Mouse (Mus musculus) left cerebral cortex, adult 9 months (tissue): ENCODE results near the gene Accs.

ENCODE experiments used
- DNase-seq, 2 experiments: peaks; one replicate each; pipeline ENCODE4 v3.0.0; 2022; ENCODE audit warnings: low spot score in 2 of 2

Gene Accs

DNA sequence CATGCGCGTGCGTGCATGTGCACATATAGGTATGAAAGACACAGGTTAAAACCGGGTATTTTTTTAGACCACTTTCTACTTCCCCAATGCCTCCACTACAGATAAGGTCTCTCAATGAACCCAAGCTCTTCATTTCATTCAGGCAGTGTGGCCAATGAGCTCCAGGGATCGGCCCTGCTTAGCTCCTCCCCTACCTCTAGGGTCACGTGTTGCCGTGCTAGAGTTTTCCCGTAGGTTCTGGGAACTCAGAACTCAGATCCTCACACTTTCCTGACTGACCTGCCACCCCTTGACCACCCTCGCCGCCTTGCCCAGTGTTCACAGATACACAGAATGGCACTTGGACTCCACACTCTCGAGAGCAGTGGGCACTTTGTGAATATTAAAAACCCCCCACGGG lies 9.1 kb upstream of the Accs start:
- no peak for DNase-seq

- no peak for DNase-seq
Measured at GRCm38 (mm10) chr2:93851303-93851702, 1.6 kb upstream of the Accs start.

- DNase-seq = no peak
Measured at GRCm38 (mm10) chr2:93850317-93850944, 688 bp upstream of the Accs start.

- no peak for DNase-seq
Measured at GRCm38 (mm10) chr2:93841349-93841748, 8.4 kb downstream of the Accs start.

- no peak for DNase-seq
Measured at GRCm38 (mm10) chr2:93840109-93840508, 9.6 kb downstream of the Accs start.

GRCm38 (mm10) chr2:93838931-93839330 lies 10.8 kb downstream of the Accs start:
- no peak for DNase-seq

DNA sequence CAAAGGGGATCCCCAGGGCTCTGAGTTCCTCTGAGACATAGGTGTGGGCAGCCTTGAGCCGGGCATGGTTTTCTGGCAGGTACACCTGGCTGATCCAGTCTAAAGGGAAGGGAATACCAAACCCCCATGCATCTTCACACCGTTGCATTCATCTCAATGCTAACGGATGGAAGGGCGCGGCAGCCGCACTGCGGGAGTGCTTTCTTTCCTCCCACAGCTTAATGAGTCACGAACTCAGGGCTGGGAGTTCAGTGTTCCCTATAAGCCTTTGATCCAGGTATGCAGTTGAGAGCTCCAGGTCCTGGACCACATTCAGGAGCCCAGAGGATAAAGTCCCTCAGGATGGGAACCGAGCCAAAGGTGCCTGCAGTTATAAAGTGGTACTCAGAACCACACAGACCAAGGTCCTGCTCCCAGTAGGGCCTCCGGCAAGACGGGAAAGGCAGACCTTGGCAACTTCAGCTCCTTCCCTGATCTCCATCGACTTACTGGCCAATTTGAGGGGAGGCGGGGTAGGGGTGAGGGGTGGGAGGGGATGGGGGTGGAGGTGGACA lies 13.4 kb downstream of the Accs start:
- DNase-seq = no peak

- DNase-seq = no peak
Measured at GRCm38 (mm10) chr2:93835596-93835995, 14.1 kb downstream of the Accs start.

DNA sequence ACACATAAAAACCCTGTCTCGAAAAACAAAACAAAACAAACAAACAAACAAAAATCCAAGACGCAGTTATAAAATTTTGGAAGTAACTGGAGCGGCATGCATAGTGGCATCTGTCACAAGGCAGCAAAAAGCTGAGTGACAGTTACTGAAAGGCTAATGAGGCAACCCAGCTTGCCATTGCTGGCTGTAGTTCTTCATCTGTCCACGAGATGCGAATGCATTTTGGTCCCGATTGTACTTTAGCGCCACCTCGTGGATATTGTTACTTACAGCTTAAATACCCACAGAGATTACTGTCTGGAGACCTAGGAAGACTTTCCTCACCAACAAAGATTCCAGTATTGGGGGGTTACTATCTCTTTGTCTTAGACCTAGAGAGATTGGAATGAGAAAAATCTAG lies 26.2 kb downstream of the Accs start:
- peak in 1 of 2 experiments; percentile 80 for DNase-seq

DNA sequence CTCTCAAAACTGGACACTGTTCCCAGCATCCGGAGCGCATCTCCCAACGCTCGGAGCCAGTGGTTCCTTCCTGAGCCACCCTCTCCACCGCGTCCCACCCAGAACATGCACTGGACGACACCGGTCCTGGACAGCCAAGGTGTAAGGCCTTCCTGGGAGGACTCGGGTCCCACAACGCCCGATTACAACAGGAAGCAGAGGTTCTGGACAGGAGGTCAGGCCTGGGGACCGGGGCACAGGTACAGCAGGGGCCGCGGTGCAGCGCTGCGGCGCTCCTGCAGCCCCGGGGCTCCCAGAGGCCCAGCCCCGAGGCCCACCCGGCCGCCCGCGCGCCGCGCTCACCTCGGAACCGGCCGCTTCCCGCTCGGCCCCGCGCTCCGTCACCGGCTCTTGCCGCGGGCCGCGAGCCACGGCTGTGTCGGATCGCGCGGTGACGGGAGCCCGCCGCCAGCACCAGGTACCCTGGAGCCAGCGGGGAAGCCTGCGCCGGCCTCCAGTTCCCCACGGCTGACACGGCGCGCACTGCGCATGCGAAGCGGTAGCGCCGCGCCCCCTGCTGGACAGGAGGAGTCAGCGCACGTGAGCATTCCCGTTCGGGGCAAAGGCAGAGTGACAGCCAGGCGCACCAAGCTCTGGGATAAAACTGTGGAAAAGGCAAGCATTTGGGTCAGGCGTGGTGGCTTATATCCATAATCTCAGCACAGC lies 27.5 kb downstream of the Accs start, which contains the start of gene Ext2:
Ext2 (minus strand) TSS at position 524 of the 705 bp plus-strand sequence.
- peak; percentile 49 to 86 for DNase-seq

DNA sequence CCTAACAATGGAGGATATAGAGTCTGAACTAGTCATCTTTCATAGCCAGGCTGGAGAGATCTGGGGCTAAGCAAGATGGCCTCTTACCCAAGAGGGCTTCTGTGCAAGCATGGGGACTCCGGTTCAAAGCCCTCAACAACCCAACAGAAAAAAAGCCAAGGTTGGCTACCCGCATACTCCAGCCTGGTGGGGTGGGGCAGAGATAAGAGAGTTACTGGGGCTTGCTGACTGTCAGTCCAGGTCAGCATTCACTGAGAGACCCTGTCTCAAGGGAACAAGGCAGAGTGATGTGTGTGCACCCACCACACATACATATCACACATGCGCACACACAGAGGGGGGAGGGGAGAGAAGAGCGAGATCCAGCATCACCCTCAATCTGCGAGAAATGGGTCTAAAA lies 32.0 kb downstream of the Accs start:
- DNase-seq = no peak

GRCm38 (mm10) chr2:93813343-93813742 lies 36.4 kb downstream of the Accs start:
- no peak for DNase-seq

- peak in 1 of 2 experiments; percentile 53 for DNase-seq
Measured at GRCm38 (mm10) chr2:93811812-93812211, 37.9 kb downstream of the Accs start.

- DNase-seq = peak in 1 of 2 experiments; percentile 37
Measured at GRCm38 (mm10) chr2:93809931-93810330, 39.8 kb downstream of the Accs start.

GRCm38 (mm10) chr2:93808071-93808470 lies 41.7 kb downstream of the Accs start:
- no peak for DNase-seq

- DNase-seq = no peak
Measured at GRCm38 (mm10) chr2:93807440-93807839, 42.3 kb downstream of the Accs start.

- no peak for DNase-seq
Measured at GRCm38 (mm10) chr2:93806487-93807201, 43.1 kb downstream of the Accs start.

GRCm38 (mm10) chr2:93805523-93805922 lies 44.2 kb downstream of the Accs start:
- DNase-seq = no peak

DNA sequence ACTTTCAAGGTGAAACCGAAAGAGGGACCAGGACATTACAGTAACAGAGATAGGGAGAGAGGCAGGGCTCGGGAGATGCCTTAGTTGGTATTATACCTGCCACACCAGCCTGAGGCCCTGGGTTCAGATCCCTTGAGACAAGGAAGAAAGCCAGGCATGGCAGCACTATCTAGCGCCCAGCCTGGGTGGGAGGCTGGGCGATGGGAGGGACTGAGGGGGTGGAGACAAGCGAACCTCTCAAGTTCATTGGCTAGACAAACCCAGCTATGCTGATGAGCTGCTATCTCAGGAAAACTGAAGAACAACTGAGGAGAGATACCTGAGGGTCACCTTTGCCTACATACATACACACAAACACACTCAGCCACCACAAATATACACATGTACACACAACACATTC lies 44.7 kb downstream of the Accs start:
- DNase-seq = no peak

GRCm38 (mm10) chr2:93802947-93803346 lies 46.8 kb downstream of the Accs start:
- no peak for DNase-seq

- DNase-seq = no peak
Measured at GRCm38 (mm10) chr2:93801097-93801496, 48.6 kb downstream of the Accs start.

DNA sequence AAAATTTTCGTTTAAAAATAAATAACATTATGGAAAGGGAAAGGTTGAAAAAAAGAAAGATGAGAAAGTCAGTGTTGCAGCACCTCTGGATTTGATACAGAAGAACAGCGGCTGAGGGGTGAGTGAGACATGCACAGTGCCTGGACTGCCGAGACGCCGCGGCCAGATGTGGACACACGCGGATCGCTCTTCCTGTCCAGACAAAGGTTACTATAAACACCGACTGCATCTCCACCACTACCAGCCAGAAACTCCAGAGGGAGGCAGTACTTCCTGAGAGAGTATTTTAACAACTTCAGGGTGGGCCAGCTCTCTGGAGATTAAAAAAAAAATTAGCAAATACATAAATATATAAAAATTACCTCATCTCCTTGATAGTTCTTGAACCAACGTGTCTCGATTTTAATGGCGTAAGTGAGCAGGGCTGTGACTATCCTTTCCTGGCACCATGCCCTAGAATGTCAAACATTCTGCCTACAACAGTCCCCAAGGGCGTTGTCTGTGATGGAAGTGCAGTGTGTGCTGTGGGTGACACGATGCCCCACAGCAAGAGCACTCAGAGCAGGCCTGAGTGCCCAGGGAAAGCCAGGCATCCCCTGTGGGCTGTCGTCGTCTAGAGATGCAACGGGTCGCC lies 52.5 kb downstream of the Accs start:
- no peak for DNase-seq
